Mouse (Mus musculus): ENCODE data around the gene Scg5. TPM values are rescaled to one million over a fixed set of nuclear protein-coding genes. Genes with fewer than 3 reads are reported as not detected.

Gene Scg5
- polyA plus RNA-seq, 2 experiments from 2014 or later: 4.1 to 5.6 TPM

DNA sequence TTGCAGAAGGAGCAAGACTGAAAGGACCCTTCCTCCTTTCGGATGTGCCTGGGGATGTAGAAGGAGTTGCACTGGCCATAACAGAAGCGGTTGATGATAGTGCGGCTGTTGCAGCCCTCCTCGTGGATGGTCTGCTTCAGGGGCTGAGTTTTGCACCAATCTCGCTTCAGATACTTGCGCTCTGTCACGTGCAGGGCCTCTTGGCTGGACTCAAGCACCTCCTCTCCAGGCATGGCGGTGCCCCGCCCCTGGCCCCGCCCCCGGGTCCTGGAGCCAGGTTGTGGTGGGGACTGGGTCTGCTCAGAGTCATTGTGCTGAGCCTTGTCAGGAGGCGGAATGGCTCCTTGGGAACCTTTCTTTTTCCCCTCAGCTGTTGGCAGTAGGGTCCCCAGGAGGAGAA is 79.2 kb downstream of the Scg5 start:
- ATAC-seq: no peak

DNA sequence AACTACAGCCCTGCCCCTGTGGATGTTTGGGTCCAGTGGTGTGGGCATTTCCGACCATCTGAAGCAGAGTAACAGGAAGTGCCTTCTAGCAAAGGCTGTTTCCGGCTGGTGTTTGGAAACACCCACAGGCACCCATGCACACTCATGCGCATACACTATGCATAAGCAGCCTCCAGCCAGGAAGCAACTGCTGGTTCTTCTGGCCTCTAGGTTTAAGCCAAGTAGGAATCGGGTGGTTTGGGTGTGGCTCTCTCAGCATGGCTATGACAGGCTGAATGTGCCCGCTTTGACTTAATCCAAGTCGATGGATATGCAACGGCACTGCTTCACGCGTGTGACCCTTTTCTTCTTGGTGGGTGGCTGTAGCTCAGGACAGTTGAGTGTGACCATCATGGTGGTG is 79.6 kb downstream of the Scg5 start:
- ATAC-seq: no peak

DNA sequence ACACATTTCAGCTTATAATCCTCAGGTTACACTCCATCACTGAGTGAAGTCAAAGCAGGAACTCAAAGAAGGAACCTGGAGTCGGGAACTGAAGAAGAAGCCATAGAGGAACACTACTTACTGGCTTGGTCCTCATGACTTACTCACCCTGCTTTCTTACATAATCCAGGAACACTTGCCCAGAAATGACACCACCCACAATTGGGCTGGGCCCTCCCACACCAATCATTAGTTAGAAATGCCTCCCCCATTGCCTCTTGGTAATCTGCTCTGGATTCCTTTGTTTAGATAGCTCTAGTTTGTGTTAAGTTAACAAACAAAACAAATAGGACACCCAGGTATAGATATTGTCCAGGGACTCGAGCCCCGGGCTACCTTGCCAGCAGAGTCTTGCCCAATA is 100.3 kb downstream of the Scg5 start:
- no peak for ATAC-seq

Other genes starting within 250 kb of the Scg5 start
- not detected for gene Grem1, start 70.5 kb downstream of the Scg5 start, polyA plus RNA-seq (2017; shearing (Covaris generic))
- gene Arhgap11a, start 19.5 kb upstream of the Scg5 start, polyA plus RNA-seq (2017; shearing (Covaris generic)): 1 to 10 TPM; 4.5 to 7.5 TPM
- gene Gjd2, start 184.5 kb upstream of the Scg5 start, polyA plus RNA-seq (2017; shearing (Covaris generic)): not detected
- gene Actc1, start 224.4 kb upstream of the Scg5 start, polyA plus RNA-seq (2017; shearing (Covaris generic)): not detected